ENCODE assay signal across 8 mouse cellular contexts in genomic region chr12:3806703-3807547, GRCm38 (mm10). TPM values are rescaled to one million over a fixed set of nuclear protein-coding genes. Genes with fewer than 3 reads are reported as not detected.
DNase-seq lines count a peak whose midpoint lies in the region; ATAC-seq and TF ChIP-seq lines count a peak whose summit lies in the region.

No protein-coding gene starts in this region.

- H3K4me1 ChIP-seq in cortical plate, adult 2 months (ENCODE audit: control insufficient read depth, insufficient read depth, low read length): peaks cover 15% of the 10 kb centered on the region
- H3K4me1 ChIP-seq in heart, adult 2 months (ENCODE audit: control insufficient read depth, insufficient read depth, low read length): peaks cover 22% of the 10 kb centered on the region
- peaks cover 0 to 9% of the 10 kb centered on the region in 2 experiments; a peak in 2 of 4 replicates for H3K4me1 ChIP-seq in liver, embryonic 14.5 days (replicated peaks; ENCODE audit: control insufficient read depth in 2 of 2, insufficient read depth in 2 of 2, low read length in 1 of 2)
- H3K4me1 ChIP-seq in neural tube, embryonic 12.5 days: peaks cover 43% of the 10 kb centered on the region

- WGBS in heart, adult 2 months: 1% methylated on average over 75 of the region's 141 CpGs
- WGBS in liver, embryonic 14.5 days (ENCODE audit: insufficient replicate concordance): under 1% methylated on average over 89 of the region's 141 CpGs
- 1% methylated on average over 94 of the region's 141 CpGs for WGBS in neural tube, embryonic 12.5 days

- TF ChIP-seq POLR2A in cortical plate, adult 2 months (IDR thresholded peaks at IDR 0.05; ENCODE audit: extremely low read depth, insufficient read depth, low read length): no peak
- no peak for TF ChIP-seq POLR2A in heart, adult 2 months (IDR thresholded peaks at IDR 0.05; ENCODE audit: insufficient read depth, low read depth, low read length)

- POLR2A ChIA-PET in Patski (lab: Charles Lee): no interaction called here

- DNase-seq in 3134 (ENCODE audit: extremely low read depth, insufficient read length, low spot score): peak; percentile 55
- DNase-seq in Patski (ENCODE audit: low read depth, low spot score): no peak
- peak; percentile 84 to 86 for DNase-seq in heart, adult 2 months
- DNase-seq in kidney, adult 18-20 months: peak; percentile 75
- peak in 2 of 3 experiments; percentile 12 to 23 for DNase-seq in liver, embryonic 14.5 days (ENCODE audit: low read depth in 3 of 3, low spot score in 3 of 3)
- DNase-seq in thymus, postnatal 14 days: peak; percentile 83

- CTCF ChIA-PET in Patski (lab: Charles Lee): no interaction called here

- ATAC-seq in Patski: peak; percentile 52
- ATAC-seq in liver, embryonic 14.5 days (ENCODE audit: insufficient read depth): peak; percentile 56
- peak; percentile 23 for ATAC-seq in neural tube, embryonic 12.5 days (ENCODE audit: low FRiP score, low read depth)

- no peak for TF ChIP-seq CTCF in Patski (IDR thresholded peaks at IDR 0.05)
- TF ChIP-seq CTCF in cortical plate, adult 2 months (IDR thresholded peaks at IDR 0.05; ENCODE audit: extremely low read depth, insufficient read depth, low read length): no peak
- no peak for TF ChIP-seq CTCF in heart, adult 2 months (IDR thresholded peaks at IDR 0.05)
- TF ChIP-seq CTCF in liver, embryonic 14.5 days (IDR thresholded peaks at IDR 0.05; ENCODE audit: low read depth): no peak

- intact Hi-C loops in heart, adult 2 months (cut with DNase I): loop anchor here (1.0 to 5.0 kb wide), 2 partner anchors 49 to 65 kb away; no protein-coding TSS in a partner anchor

- peak overlapping the region; percentile 69 for H3K4me2 ChIP-seq in liver, embryonic 14.5 days (ENCODE audit: low read depth)
- H3K4me2 ChIP-seq in neural tube, embryonic 12.5 days (replicated peaks): peak overlapping the region; percentile 88

- H3K36me3 ChIP-seq in heart, adult 2 months (ENCODE audit: control insufficient read depth, insufficient read depth, low read length): no peaks in the 10 kb centered on the region
- H3K36me3 ChIP-seq in liver, embryonic 14.5 days (replicated peaks; ENCODE audit: control insufficient read depth, insufficient read depth, low read depth): no peaks in the 10 kb centered on the region
- H3K36me3 ChIP-seq in neural tube, embryonic 12.5 days: no peaks in the 10 kb centered on the region

- H3K4me3 ChIP-seq in cortical plate, adult 2 months (ENCODE audit: insufficient read depth, low read length): peak overlapping the region; percentile 91
- H3K4me3 ChIP-seq in heart, adult 2 months: peak overlapping the region; percentile 77
- H3K4me3 ChIP-seq in liver, embryonic 14.5 days (ENCODE audit: insufficient read depth in 1 of 2, low read depth in 2 of 2, low read length in 2 of 2): peak overlapping the region; percentile 31 to 70
- H3K4me3 ChIP-seq in neural tube, embryonic 12.5 days: peak overlapping the region; percentile 79

- peak overlapping the region; percentile 98 for H3K27ac ChIP-seq in cortical plate, adult 2 months (ENCODE audit: insufficient read depth, low read length)
- peak overlapping the region; percentile 93 for H3K27ac ChIP-seq in heart, adult 2 months
- no peak overlapping the region for H3K27ac ChIP-seq in liver, embryonic 14.5 days
- H3K27ac ChIP-seq in neural tube, embryonic 12.5 days: peak overlapping the region; percentile 75

- H3K9ac ChIP-seq in heart, adult 2 months (ENCODE audit: low read depth, low read length): peak overlapping the region; percentile 97
- peak overlapping the region; percentile 27 for H3K9ac ChIP-seq in liver, embryonic 14.5 days (replicated peaks)
- H3K9ac ChIP-seq in neural tube, embryonic 12.5 days: peak overlapping the region; percentile 89

- TF ChIP-seq EP300 in heart, adult 2 months (IDR thresholded peaks at IDR 0.05; ENCODE audit: insufficient read depth, low read depth, low read length): no peak
- no peak for TF ChIP-seq EP300 in liver, embryonic 14.5 days (IDR thresholded peaks at IDR 0.05; ENCODE audit: low read depth)

- in situ Hi-C loops in Patski (cut with MboI; ENCODE audit: low pct_unique_long_range_greater_than_20kb): loop anchor here (10.0 kb wide), 1 partner anchor 112 kb away; no protein-coding TSS in a partner anchor

- H3K9me3 ChIP-seq in liver, embryonic 14.5 days (ENCODE audit: control insufficient read depth, low read length): no peaks in the 10 kb centered on the region
- no peaks in the 10 kb centered on the region for H3K9me3 ChIP-seq in neural tube, embryonic 12.5 days

- no peaks in the 10 kb centered on the region for H3K79me2 ChIP-seq in heart, adult 2 months (replicated peaks; ENCODE audit: control insufficient read depth, insufficient read depth, low read length)

- no peaks in the 10 kb centered on the region for H3K27me3 ChIP-seq in Patski
- H3K27me3 ChIP-seq in heart, adult 2 months (ENCODE audit: control insufficient read depth, insufficient read depth, low read length): no peaks in the 10 kb centered on the region
- peaks cover 38% of the 10 kb centered on the region for H3K27me3 ChIP-seq in liver, embryonic 14.5 days (ENCODE audit: control insufficient read depth, insufficient read depth, low read length)
- H3K27me3 ChIP-seq in neural tube, embryonic 12.5 days (replicated peaks): no peaks in the 10 kb centered on the region

RNA-seq across cellular contexts. Expression of gene Dnmt3a, which starts 1.1 kb away (rescaled TPM):
- 13.3 TPM for polyA plus RNA-seq in Patski (2021)
- polyA plus RNA-seq in cortical plate, adult 2 months (2012; rRNA removed): 38.2 and 38.3 TPM in 2 replicates
- total RNA-seq in heart, adult 2 months (2021): 10 to 100 TPM; 50.9 to 56.0 TPM
- polyA plus RNA-seq in heart, adult 2 months (2012; rRNA removed): 13.6 and 22.4 TPM in 2 replicates
- polyA plus RNA-seq in liver, embryonic 14.5 days (2012; rRNA removed): 5.2 and 5.3 TPM in 2 replicates
- polyA plus RNA-seq in liver, embryonic 14.5 days (2014; fragmentation: Nextera tagmentation; extraction: Ambion mirVana): 12.8 and 14.1 TPM in 2 replicates
- 146 and 175 TPM in 2 replicates for polyA plus RNA-seq in neural tube, embryonic 12.5 days (2016; fragmentation: Nextera tagmentation; extraction: Ambion mirVana)

Comparison
In these comparisons a context has a peak if more than half of its experiments do, and no peak if none do; other contexts are left out.
1. H3K9ac ChIP-seq: peak in every context shown above with its lines; median percentile 97 in heart, adult 2 months; 89 in neural tube, embryonic 12.5 days; 27 in liver, embryonic 14.5 days.